Mouse (Mus musculus): ENCODE measurements around the gene Keap1.

DNA sequence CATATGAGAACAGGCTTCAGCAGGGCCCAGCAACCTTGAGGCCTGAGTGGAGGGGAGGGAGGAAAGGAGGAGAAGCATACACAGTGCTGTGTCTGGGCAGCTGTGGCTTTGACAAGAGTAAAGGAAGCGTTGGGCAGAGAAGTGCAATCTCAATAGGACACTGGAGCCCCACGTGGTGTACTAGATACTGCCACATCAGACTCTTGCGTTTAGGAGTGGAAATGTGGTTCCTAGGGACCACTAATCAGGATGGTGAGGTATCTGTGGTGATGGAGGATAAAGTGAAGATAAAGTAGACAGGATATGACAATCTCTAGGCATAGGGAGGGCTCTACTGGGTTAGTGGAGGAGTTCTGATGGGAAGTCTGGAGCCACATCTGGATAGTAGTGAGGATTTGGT, 47.6 kb upstream of the Keap1 start:
- TF ChIP-seq CTCF (IDR thresholded peaks at IDR 0.05; ENCODE audit: insufficient read depth, low read depth, low read length) (no peak), POLR2A (IDR thresholded peaks at IDR 0.05; ENCODE audit: insufficient read depth, low read depth, low read length) (no peak)

Measured in olfactory bulb, adult 2 months (tissue).